Mouse (Mus musculus) C2C12 (cell line): ENCODE measurements at regions not wholly inside any gene's neighbourhood (a gene's known extent, or its start where the extent isn't known, plus 50 kb on each side); places are given as distances from the start of the nearest gene placed in this dataset.

Experiments used
- CTCF ChIP-seq: IDR thresholded peaks from one replicate; pipeline ENCODE4 v1.5.1; 2011; ENCODE audit not compliant: control insufficient read depth, insufficient read depth, insufficient read length
- MYOD1 ChIP-seq: IDR thresholded peaks from one replicate; pipeline ENCODE4 v1.6.1; 2011; ENCODE audit warnings: low read depth; ENCODE audit not compliant: control insufficient read depth, insufficient read length
- USF1 ChIP-seq: IDR thresholded peaks from one replicate; pipeline ENCODE4 v1.6.1; 2011; ENCODE audit warnings: low read depth, mild to moderate bottlenecking, control low read depth, moderate library complexity

- TF ChIP-seq CTCF (no peak), USF1 (no peak), MYOD1 (no peak)
Measured at GRCm38 (mm10) chr3:14952951-14953350, 66.9 kb downstream of the Car2 start.
